Mouse (Mus musculus) cortical plate, adult 2 months (tissue): ENCODE data around the gene Slc23a2. TPM values are rescaled to one million over a fixed set of nuclear protein-coding genes. Genes with fewer than 3 reads are reported as not detected.

Source experiments
- H3K27ac ChIP-seq: fragments of 200-500 bp; 2 replicates; pipeline ENCODE4 v1.5.1; 2012; ENCODE audit warnings: low read length, control low read depth, inconsistent platforms; ENCODE audit not compliant: insufficient read depth
- H3K4me1 ChIP-seq: fragments of 200-500 bp; 2 replicates; pipeline ENCODE4 v1.6.1; 2011; ENCODE audit warnings: low read length; ENCODE audit not compliant: control insufficient read depth, insufficient read depth
- H3K4me3 ChIP-seq: fragments of 200-500 bp; 2 replicates; pipeline ENCODE4 v1.5.1; 2011; ENCODE audit warnings: mild to moderate bottlenecking, low read length, control low read depth; ENCODE audit not compliant: insufficient read depth
- CTCF ChIP-seq: fragments of 200-500 bp; IDR thresholded peaks from 2 replicates; pipeline ENCODE4 v1.5.1; 2011; ENCODE audit warnings: mild to moderate bottlenecking, control low read depth, low read length; ENCODE audit not compliant: insufficient read depth; ENCODE audit errors: extremely low read depth
- POLR2A ChIP-seq: fragments of 200-500 bp; IDR thresholded peaks from 2 replicates; pipeline ENCODE4 v1.6.1; 2011; ENCODE audit warnings: mild to moderate bottlenecking, low read length, control low read depth; ENCODE audit not compliant: insufficient read depth; ENCODE audit errors: extremely low read depth
- polyA plus RNA-seq: library from polyadenylated mRNA; depleted of rRNA; stranded (reverse); fragments of >200 nt; gene quantifications from 2 replicates; pipeline ENCODE4 v1.2.3, GENCODE M21; 2012

The Slc23a2 gene
- polyA plus RNA-seq, 1 experiment = 109 TPM

- H3K4me3 ChIP-seq = no peak overlapping the region
- H3K27ac ChIP-seq = no peak overlapping the region
- H3K4me1 ChIP-seq = no peaks in the 10 kb centered on the region; the same call in 1 of the 2 replicates
- TF ChIP-seq POLR2A (no peak), CTCF (no peak)
These were observed 24.2 kb upstream of the Slc23a2 start for GRCm38 (mm10) chr2:132169150-132169549.

DNA sequence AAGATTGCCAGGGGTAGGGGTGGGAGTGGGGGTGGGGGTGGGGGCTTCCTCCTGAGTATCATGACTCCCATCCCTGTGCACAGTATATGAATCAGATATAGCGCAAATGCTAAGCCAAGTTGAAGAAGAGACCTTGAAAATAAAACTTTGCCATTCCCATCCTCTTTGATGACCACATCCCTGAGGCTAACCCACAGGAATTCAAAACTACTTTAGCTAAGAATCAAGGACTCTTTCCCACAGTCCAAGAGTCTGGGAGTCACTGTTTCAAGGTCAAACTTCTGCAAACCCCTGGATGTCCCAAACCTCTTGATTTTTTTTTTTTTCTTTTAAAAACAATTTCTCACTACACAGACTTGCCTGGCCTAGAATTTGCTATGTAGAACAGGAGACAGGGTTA, 18.7 kb upstream of the Slc23a2 start:
- H3K27ac ChIP-seq = no peak overlapping the region
- no peak overlapping the region for H3K4me3 ChIP-seq
- H3K4me1 ChIP-seq = no peaks in the 10 kb centered on the region
- TF ChIP-seq POLR2A (no peak), CTCF (no peak)

DNA sequence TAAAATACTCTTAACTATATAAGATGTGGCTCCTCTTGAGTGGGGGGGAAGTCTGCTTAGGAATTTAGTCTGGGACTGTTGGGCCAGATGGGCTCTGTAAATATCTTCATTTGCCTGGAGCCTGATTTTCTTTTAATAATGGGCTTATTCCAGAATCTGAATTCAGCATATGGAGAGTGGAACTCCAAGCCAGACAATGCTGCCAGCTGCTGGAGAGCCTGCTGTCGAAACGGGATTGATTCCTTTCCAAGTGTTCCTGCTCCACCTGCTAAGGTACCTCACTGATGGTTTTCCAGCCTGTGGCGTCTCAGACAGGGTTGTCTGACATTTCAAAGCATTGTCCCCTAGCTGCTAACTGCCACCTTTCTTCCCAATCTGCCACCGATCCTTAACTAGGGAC, 12.6 kb upstream of the Slc23a2 start:
- no peaks in the 10 kb centered on the region for H3K4me1 ChIP-seq
- no peak overlapping the region for H3K27ac ChIP-seq
- TF ChIP-seq POLR2A (no peak), CTCF (no peak)
- H3K4me3 ChIP-seq = no peak overlapping the region

DNA sequence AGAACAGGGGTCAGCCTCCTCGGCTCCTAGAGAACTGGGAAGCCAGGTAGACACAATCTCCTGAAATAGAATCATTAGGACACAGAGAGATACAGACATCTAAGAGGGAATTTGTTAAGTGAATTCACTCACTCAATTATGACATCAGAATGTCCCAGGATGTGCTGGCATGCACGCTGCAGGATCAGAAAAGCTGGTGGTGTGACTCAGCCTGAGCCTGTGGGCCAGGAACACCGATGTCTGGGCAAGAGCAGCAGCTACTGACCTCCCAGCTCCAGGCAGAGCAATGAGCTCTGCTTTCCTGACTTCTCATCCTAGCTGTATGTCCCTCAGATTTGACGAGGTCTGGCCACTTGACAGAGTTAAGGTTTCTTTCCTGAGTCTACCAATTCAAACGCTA, 7.8 kb upstream of the Slc23a2 start:
- Histone ChIP-seq H3K4me3 (no peak overlapping the region), H3K27ac (no peak overlapping the region), H3K4me1 (no peaks in the 10 kb centered on the region)
- TF ChIP-seq POLR2A = no peak
- TF ChIP-seq CTCF = no peak

DNA sequence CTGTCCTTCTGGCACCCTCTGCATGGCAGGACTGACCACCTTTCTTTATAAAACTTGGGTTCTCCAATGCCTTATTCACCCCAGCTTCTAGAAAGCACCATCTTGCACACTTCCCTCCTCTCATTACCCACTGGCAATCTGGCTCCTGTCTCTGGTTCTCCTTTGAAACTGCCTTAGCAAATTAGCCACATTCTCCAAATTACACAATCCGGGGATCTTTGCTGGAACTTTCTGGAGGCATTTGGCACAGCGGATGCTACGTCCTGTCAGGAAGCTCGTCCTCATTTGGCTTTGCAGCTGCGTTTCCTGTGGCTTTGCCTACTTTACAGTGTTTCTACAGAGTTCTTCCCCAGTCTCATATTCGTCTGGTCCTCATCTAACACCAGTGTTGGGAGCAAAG, 6.7 kb upstream of the Slc23a2 start:
- no peak overlapping the region for H3K4me3 ChIP-seq
- H3K4me1 ChIP-seq = no peaks in the 10 kb centered on the region
- TF ChIP-seq CTCF = no peak
- TF ChIP-seq POLR2A = no peak
- no peak overlapping the region for H3K27ac ChIP-seq

DNA sequence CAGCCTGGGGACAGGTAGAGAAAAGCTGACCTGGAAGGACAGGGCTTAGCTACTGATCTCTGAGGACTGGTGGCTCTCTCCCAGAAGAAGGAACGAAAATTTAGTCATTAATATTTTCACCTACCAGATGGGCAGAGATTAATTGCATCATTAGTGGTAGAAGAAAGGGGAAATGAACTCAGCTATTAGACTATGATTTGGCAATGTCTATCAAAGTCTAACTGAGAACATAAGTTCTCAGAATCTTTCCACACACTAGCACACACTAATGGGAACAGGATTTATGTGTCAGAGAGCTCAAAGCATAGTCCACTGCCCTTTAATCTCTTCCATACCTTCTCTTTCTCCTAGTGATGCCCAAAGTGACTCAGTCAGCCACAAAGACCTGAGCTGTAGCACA, 6.0 kb upstream of the Slc23a2 start:
- Histone ChIP-seq H3K4me3 (no peak overlapping the region), H3K27ac (no peak overlapping the region), H3K4me1 (peaks cover under 1% of the 10 kb centered on the region; the same call in 1 of the 2 replicates)
- TF ChIP-seq CTCF (no peak), POLR2A (no peak)

DNA sequence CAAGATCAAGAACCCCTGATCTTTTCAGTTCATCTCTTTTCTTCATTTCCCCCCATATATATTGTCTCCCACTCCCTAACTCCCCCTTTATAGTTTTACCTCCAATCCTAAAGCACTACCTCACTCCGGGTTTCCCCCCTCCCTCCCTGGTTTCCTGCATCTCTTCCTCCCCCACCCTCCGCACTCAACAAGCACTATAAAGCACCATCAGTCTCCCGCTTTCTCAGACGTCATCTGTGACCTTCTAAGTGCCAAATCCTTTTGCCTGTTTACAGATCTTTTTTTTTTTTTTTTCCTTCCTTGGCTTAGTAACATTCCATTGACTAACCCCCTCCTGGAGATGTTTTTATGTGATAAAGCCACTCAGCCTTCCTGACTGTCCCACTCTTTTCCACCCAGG, 1.6 kb upstream of the Slc23a2 start:
- TF ChIP-seq CTCF = no peak
- no peak for TF ChIP-seq POLR2A
- H3K27ac ChIP-seq = no peak overlapping the region
- peaks cover 2% of the 10 kb centered on the region; the same call in 1 of the 2 replicates for H3K4me1 ChIP-seq
- no peak overlapping the region for H3K4me3 ChIP-seq

- Histone ChIP-seq H3K27ac (peak overlapping the region; percentile 49), H3K4me1 (peaks cover 2% of the 10 kb centered on the region; the same call in 1 of the 2 replicates)
These were observed 673 bp downstream of the Slc23a2 start for GRCm38 (mm10) chr2:132143943-132144927.

GRCm38 (mm10) chr2:132142606-132143005, 2.3 kb downstream of the Slc23a2 start:
- Histone ChIP-seq H3K4me1 (peaks cover 2% of the 10 kb centered on the region; the same call in 1 of the 2 replicates), H3K27ac (no peak overlapping the region), H3K4me3 (no peak overlapping the region)
- TF ChIP-seq POLR2A (no peak), CTCF (no peak)

More at GRCm38 (mm10) chr2:132143943-132144927, 673 bp downstream of the Slc23a2 start:
- H3K4me3 ChIP-seq = peak overlapping the region; percentile 83
- TF ChIP-seq POLR2A (peak; percentile 51; the same call in 1 of the 2 replicates), CTCF (no peak)

DNA sequence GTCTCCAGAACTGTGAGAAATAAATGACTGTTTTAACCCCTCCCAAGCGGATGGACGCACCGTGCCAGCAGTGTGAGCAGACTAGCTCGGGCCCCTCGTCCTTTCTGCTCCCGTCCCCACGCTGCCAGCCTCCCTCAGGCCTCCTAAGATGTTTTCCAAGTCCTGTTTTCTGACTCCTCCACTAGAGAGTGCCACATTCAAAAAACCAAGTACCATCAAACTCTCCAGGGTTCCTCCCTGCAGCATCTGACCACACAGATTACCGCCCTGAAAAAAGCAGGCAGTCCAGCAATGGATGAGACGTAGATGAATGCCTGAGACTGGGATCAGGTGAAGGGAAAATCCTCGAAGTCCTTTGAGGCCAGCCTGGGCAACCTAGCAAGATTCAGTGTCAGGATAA, 4.4 kb downstream of the Slc23a2 start:
- Histone ChIP-seq H3K4me3 (no peak overlapping the region), H3K4me1 (peaks cover 4% of the 10 kb centered on the region), H3K27ac (no peak overlapping the region)
- no peak for TF ChIP-seq POLR2A
- TF ChIP-seq CTCF = no peak
